15 mouse cellular contexts compared by ENCODE assay signal in genomic region chr5:114345538-114345937, GRCm38 (mm10). TPM values are rescaled to one million over a fixed set of nuclear protein-coding genes. Genes with fewer than 3 reads are reported as not detected.
DNase-seq lines count a peak whose midpoint lies in the region; ATAC-seq lines count a peak whose summit lies in the region.
"Had no signal": no experiment of that assay in that cellular context is flagged by ENCODE, and none has a peak within 500 bp of the region (broad histone marks: within the 10 kb centered on the region; RNA-seq: fewer than 3 reads in every experiment).

No protein-coding gene starts in this region.

- DNase-seq in CD4-positive, CD25-positive, alpha-beta regulatory T cell, adult 2 months (ENCODE audit: low read depth, low spot score) = peak; percentile 53
- DNase-seq in 416B (ENCODE audit: low read depth) (peak; percentile 62), ZHBTc4 (ENCODE audit: low read depth, low spot score) (peak; percentile 90)
- no peak for DNase-seq in adrenal gland, postnatal 36 days
- DNase-seq in spleen, adult 12 weeks (ENCODE audit: low spot score) = no peak
- DNase-seq: cerebellum, postnatal 25 days; right cerebral cortex, adult 18-20 months had no signal

- H3K9me3 ChIP-seq in liver, embryonic 12.5 days (replicated peaks) = no peaks in the 10 kb centered on the region
- H3K9me3 ChIP-seq: embryonic facial prominence, embryonic 15.5 days; forebrain, embryonic 15.5 days; liver, embryonic 15.5 days; midbrain, embryonic 10.5 days had no signal

- WGBS in liver, embryonic 12.5 days (ENCODE audit: insufficient replicate concordance) = 30% methylated on average over 3 of the region's 3 CpGs

- no peaks in the 10 kb centered on the region for H3K36me3 ChIP-seq in liver, embryonic 12.5 days
- H3K36me3 ChIP-seq: embryonic facial prominence, embryonic 15.5 days; forebrain, embryonic 15.5 days; liver, embryonic 15.5 days; midbrain, embryonic 10.5 days had no signal

- no peak overlapping the region for H3K4me3 ChIP-seq in liver, embryonic 12.5 days
- H3K4me3 ChIP-seq: embryonic facial prominence, embryonic 15.5 days; forebrain, embryonic 15.5 days; liver, embryonic 15.5 days; midbrain, embryonic 10.5 days had no signal

- no peak overlapping the region for H3K9ac ChIP-seq in liver, embryonic 12.5 days
- H3K9ac ChIP-seq: embryonic facial prominence, embryonic 15.5 days; forebrain, embryonic 15.5 days; liver, embryonic 15.5 days had no signal

- H3K4me1 ChIP-seq in liver, embryonic 12.5 days = no peaks in the 10 kb centered on the region
- H3K4me1 ChIP-seq: embryonic facial prominence, embryonic 15.5 days; forebrain, embryonic 15.5 days; midbrain, embryonic 10.5 days had no signal

- H3K27ac ChIP-seq in liver, embryonic 12.5 days = no peak overlapping the region
- H3K27ac ChIP-seq: embryonic facial prominence, embryonic 15.5 days; forebrain, embryonic 15.5 days; liver, embryonic 15.5 days; midbrain, embryonic 10.5 days had no signal

- peaks cover 5% of the 10 kb centered on the region; the same call in 1 of the 2 replicates for H3K27me3 ChIP-seq in liver, embryonic 12.5 days (replicated peaks)
- H3K27me3 ChIP-seq: embryonic facial prominence, embryonic 15.5 days; forebrain, embryonic 15.5 days; liver, embryonic 15.5 days had no signal

- ATAC-seq in CD4-positive, CD25-positive, alpha-beta regulatory T cell, adult 4 months = no peak
- peak; percentile 82 for ATAC-seq in liver, embryonic 12.5 days
- ATAC-seq in monocyte, adult 5-6 weeks (replicated peaks; ENCODE audit: insufficient number of reproducible peaks, low FRiP score, low TSS enrichment, poor library complexity, severe bottlenecking) = no peak
- ATAC-seq: forebrain, embryonic 15.5 days; inflammation-experienced regulatory T-cells, adult 6 months had no signal

- H3K4me2 ChIP-seq in liver, embryonic 12.5 days = no peak overlapping the region
- H3K4me2 ChIP-seq: embryonic facial prominence, embryonic 15.5 days; forebrain, embryonic 15.5 days; liver, embryonic 15.5 days had no signal

RNA-seq across cellular contexts. Expression of gene Kctd10, which starts 34.8 kb away (rescaled TPM):
- polyA plus RNA-seq in CD4-positive, CD25-positive, alpha-beta regulatory T cell, adult 4 months (2017; shearing (Covaris generic)) = 10 to 100 TPM; 56.6 to 82.2 TPM
- 35.5 and 36.2 TPM in 2 replicates for polyA plus RNA-seq in liver, embryonic 12.5 days (2016; fragmentation: Nextera tagmentation; extraction: Ambion mirVana)
- total RNA-seq in adrenal gland, postnatal 36 days (2021) = 10 to 100 TPM; 62.7 to 71.9 TPM
- total RNA-seq in monocyte, adult 5-6 weeks (2017) = 86.5 to 90.0 TPM (median 87.5 TPM) in 3 replicates

RNA-seq across cellular contexts. Expression of gene Ube3b, which starts 34.9 kb away (rescaled TPM):
- 10 to 100 TPM; 28.8 to 44.7 TPM for polyA plus RNA-seq in CD4-positive, CD25-positive, alpha-beta regulatory T cell, adult 4 months (2017; shearing (Covaris generic))
- 25.0 and 26.5 TPM in 2 replicates for polyA plus RNA-seq in liver, embryonic 12.5 days (2016; fragmentation: Nextera tagmentation; extraction: Ambion mirVana)
- total RNA-seq in adrenal gland, postnatal 36 days (2021) = 10 to 100 TPM; 60.3 to 79.0 TPM
- total RNA-seq in monocyte, adult 5-6 weeks (2017) = 22.0 to 38.0 TPM (median 27.7 TPM) in 3 replicates

RNA-seq across cellular contexts. Expression of gene Myo1h, which starts 56.6 kb away (rescaled TPM):
- 1 to 10 TPM; 4.3 to 5.7 TPM for polyA plus RNA-seq in CD4-positive, CD25-positive, alpha-beta regulatory T cell, adult 4 months (2017; shearing (Covaris generic))
- 0.38 and 0.56 TPM in 2 replicates for polyA plus RNA-seq in liver, embryonic 12.5 days (2016; fragmentation: Nextera tagmentation; extraction: Ambion mirVana)
- under 1 TPM in 1 of 2 experiments, not detected in 1; 0.26 TPM for total RNA-seq in adrenal gland, postnatal 36 days (2021)
- 2.3 to 8.7 TPM (median 4.6 TPM) in 3 replicates for total RNA-seq in monocyte, adult 5-6 weeks (2017)

Comparison
In these comparisons a context has a peak if more than half of its experiments do, and no peak if none do; other contexts are left out.
1. DNase-seq: peak in CD4-positive, CD25-positive, alpha-beta regulatory T cell, adult 2 months (single experiment), 416B (single experiment) and ZHBTc4 (single experiment); none in adrenal gland, postnatal 36 days (0 of 2) and spleen, adult 12 weeks (single experiment).